Mouse (Mus musculus): ENCODE data around the gene D630003M21Rik. TPM values are rescaled to one million over a fixed set of nuclear protein-coding genes. Genes with fewer than 3 reads are reported as not detected.

The D630003M21Rik gene
- polyA plus RNA-seq, 1 experiment: not detected

GRCm38 (mm10) chr2:158179370-158180111 is 49.5 kb downstream of the D630003M21Rik start:
- Histone ChIP-seq H3K27ac (ENCODE audit: insufficient read depth, low read depth, low read length) (no peak overlapping the region), H3K4me3 (ENCODE audit: insufficient read depth, low read depth, low read length) (no peak overlapping the region), H3K4me1 (ENCODE audit: control insufficient read depth, insufficient read depth, low read length) (peaks cover 29% of the 10 kb centered on the region)
- TF ChIP-seq CTCF (IDR thresholded peaks at IDR 0.05; ENCODE audit: insufficient read depth, low read depth, low read length) (no peak), POLR2A (IDR thresholded peaks at IDR 0.05; ENCODE audit: insufficient read depth, low read depth, low read length) (no peak)
- WGBS: 41% methylated on average over 18 of the region's 18 CpGs

- Histone ChIP-seq H3K4me1 (ENCODE audit: control insufficient read depth, insufficient read depth, low read length) (peaks cover 29% of the 10 kb centered on the region), H3K4me3 (ENCODE audit: insufficient read depth, low read depth, low read length) (no peak overlapping the region), H3K27ac (ENCODE audit: insufficient read depth, low read depth, low read length) (no peak overlapping the region)
- TF ChIP-seq CTCF (IDR thresholded peaks at IDR 0.05; ENCODE audit: insufficient read depth, low read depth, low read length): no peak
- no peak for TF ChIP-seq POLR2A (IDR thresholded peaks at IDR 0.05; ENCODE audit: insufficient read depth, low read depth, low read length)
- 44% methylated on average over 19 of the region's 19 CpGs for WGBS
These were observed 50.2 kb downstream of the D630003M21Rik start for GRCm38 (mm10) chr2:158178696-158179369.

- H3K4me1 ChIP-seq (ENCODE audit: control insufficient read depth, insufficient read depth, low read length): peaks cover 26% of the 10 kb centered on the region
- WGBS: 91% methylated on average over 4 of the region's 4 CpGs
- TF ChIP-seq POLR2A (IDR thresholded peaks at IDR 0.05; ENCODE audit: insufficient read depth, low read depth, low read length): no peak
- no peak for TF ChIP-seq CTCF (IDR thresholded peaks at IDR 0.05; ENCODE audit: insufficient read depth, low read depth, low read length)
- no peak overlapping the region for H3K4me3 ChIP-seq (ENCODE audit: insufficient read depth, low read depth, low read length)
- H3K27ac ChIP-seq (ENCODE audit: insufficient read depth, low read depth, low read length): no peak overlapping the region
These were observed 50.9 kb downstream of the D630003M21Rik start for GRCm38 (mm10) chr2:158178139-158178538.

DNA sequence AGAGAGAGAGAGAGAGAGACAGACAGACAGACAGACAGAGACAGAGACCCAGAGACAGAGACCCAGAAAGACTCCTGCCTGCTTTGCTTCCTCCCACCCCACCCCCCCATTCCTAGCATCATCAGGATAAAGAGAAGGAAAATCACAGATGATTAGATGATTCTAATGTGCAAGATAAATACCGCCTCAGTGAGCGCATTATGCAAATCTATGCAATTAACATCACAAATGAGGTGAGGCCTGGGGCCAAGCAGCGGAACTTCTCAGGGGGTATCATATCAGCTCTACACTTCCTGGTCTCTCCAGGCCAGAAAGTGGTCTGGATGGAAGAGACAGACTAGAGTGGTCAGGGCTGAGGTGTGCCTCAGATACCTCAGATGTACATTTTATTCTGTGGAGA is 51.4 kb downstream of the D630003M21Rik start:
- H3K27ac ChIP-seq (ENCODE audit: insufficient read depth, low read depth, low read length): no peak overlapping the region
- TF ChIP-seq CTCF (IDR thresholded peaks at IDR 0.05; ENCODE audit: insufficient read depth, low read depth, low read length) (no peak), POLR2A (IDR thresholded peaks at IDR 0.05; ENCODE audit: insufficient read depth, low read depth, low read length) (no peak)
- H3K4me1 ChIP-seq (ENCODE audit: control insufficient read depth, insufficient read depth, low read length): peaks cover 26% of the 10 kb centered on the region
- 48% methylated on average over 3 of the region's 3 CpGs for WGBS
- no peak overlapping the region for H3K4me3 ChIP-seq (ENCODE audit: insufficient read depth, low read depth, low read length)

GRCm38 (mm10) chr2:158176763-158177162 is 52.3 kb downstream of the D630003M21Rik start:
- 97% methylated on average over 9 of the region's 9 CpGs for WGBS
- Histone ChIP-seq H3K4me1 (ENCODE audit: control insufficient read depth, insufficient read depth, low read length) (peaks cover 23% of the 10 kb centered on the region), H3K27ac (ENCODE audit: insufficient read depth, low read depth, low read length) (no peak overlapping the region), H3K4me3 (ENCODE audit: insufficient read depth, low read depth, low read length) (no peak overlapping the region)
- no peak for TF ChIP-seq POLR2A (IDR thresholded peaks at IDR 0.05; ENCODE audit: insufficient read depth, low read depth, low read length)
- TF ChIP-seq CTCF (IDR thresholded peaks at IDR 0.05; ENCODE audit: insufficient read depth, low read depth, low read length): no peak

DNA sequence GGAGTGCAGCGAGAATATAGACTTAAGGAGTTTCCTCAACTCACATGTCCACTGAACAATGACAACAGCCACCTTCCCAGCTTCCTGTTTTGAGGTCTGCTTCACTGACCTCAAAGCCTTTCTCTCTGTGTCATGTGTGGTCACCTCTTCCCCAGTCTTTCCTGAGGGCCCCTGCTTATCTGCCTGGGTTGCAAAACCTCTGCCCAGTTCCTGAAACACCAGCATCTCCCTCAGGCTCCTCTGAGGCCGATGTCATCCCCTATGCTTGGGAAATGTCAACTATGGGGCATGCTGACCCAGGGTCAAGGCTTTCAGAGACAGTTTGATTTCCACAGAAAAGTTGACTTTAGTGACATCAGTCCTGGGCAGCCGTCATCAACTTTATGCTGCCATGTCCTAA is 53.6 kb downstream of the D630003M21Rik start:
- Histone ChIP-seq H3K4me3 (ENCODE audit: insufficient read depth, low read depth, low read length) (no peak overlapping the region), H3K4me1 (ENCODE audit: control insufficient read depth, insufficient read depth, low read length) (peaks cover 20% of the 10 kb centered on the region; the same call in 1 of the 2 replicates), H3K27ac (ENCODE audit: insufficient read depth, low read depth, low read length) (no peak overlapping the region)
- TF ChIP-seq CTCF (IDR thresholded peaks at IDR 0.05; ENCODE audit: insufficient read depth, low read depth, low read length) (no peak), POLR2A (IDR thresholded peaks at IDR 0.05; ENCODE audit: insufficient read depth, low read depth, low read length) (no peak)
- 93% methylated on average over 3 of the region's 3 CpGs for WGBS

DNA sequence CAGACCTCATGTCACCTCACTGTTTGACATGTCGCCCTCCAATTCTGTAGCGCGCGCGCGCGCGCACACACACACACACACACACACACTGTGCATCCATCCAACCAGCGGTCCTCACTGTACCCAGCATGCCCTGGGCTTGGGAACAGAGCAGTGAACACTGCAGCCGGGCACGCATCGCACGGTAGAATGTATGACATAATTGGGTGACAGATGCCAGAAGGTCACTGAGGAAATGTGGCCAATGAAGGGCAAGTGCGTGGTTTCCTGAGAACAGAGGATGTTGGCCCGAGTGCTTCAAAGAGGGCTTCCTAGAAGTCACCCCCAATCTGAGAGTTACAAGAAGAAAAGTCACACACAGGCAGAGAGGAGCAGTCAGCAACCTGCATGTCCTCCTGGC is 54.1 kb downstream of the D630003M21Rik start:
- 94% methylated on average over 15 of the region's 15 CpGs for WGBS
- Histone ChIP-seq H3K4me1 (ENCODE audit: control insufficient read depth, insufficient read depth, low read length) (peaks cover 20% of the 10 kb centered on the region; the same call in 1 of the 2 replicates), H3K27ac (ENCODE audit: insufficient read depth, low read depth, low read length) (no peak overlapping the region), H3K4me3 (ENCODE audit: insufficient read depth, low read depth, low read length) (no peak overlapping the region)
- no peak for TF ChIP-seq CTCF (IDR thresholded peaks at IDR 0.05; ENCODE audit: insufficient read depth, low read depth, low read length)
- TF ChIP-seq POLR2A (IDR thresholded peaks at IDR 0.05; ENCODE audit: insufficient read depth, low read depth, low read length): no peak

DNA sequence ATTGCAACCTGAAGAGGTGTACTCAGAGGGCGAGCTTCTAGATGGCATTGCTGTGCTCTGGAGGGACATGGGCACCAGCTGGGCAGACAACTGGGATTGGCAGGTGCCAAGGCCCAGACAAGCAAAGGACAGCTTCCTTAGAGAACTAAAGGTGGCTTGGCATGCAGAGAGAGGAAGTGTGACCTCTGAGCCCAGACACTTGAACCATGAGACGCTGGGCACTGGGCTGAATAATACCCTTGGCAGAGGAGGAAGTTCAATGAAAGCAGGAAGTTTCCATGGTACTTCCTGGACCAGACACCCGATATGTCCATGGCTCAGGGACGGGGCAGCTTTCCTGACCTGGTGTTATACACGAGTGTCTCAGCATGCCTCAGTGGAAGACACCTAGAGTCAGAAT is 54.6 kb downstream of the D630003M21Rik start:
- Histone ChIP-seq H3K4me3 (ENCODE audit: insufficient read depth, low read depth, low read length) (no peak overlapping the region), H3K4me1 (ENCODE audit: control insufficient read depth, insufficient read depth, low read length) (peaks cover 16% of the 10 kb centered on the region; the same call in 1 of the 2 replicates), H3K27ac (ENCODE audit: insufficient read depth, low read depth, low read length) (no peak overlapping the region)
- TF ChIP-seq CTCF (IDR thresholded peaks at IDR 0.05; ENCODE audit: insufficient read depth, low read depth, low read length): no peak
- TF ChIP-seq POLR2A (IDR thresholded peaks at IDR 0.05; ENCODE audit: insufficient read depth, low read depth, low read length): no peak
- WGBS: 89% methylated on average over 5 of the region's 5 CpGs

DNA sequence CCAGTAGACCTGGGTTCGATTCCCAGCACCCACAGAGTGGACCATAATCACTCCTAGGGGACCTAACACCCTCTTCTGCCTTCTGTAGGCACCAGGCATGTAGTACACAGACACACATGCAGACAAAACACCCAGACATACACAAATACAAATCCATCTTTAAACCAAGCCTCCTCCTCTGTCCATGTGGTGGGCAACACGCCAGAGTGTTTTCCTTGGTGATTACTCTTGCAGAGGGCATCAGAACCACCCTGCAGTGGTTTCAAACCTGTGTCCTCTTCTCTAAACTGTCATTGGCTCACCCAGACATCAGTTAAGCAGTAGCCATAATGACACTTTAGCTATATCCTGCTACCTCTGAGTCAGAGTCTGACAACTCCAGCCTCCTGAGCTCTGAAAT is 58.6 kb downstream of the D630003M21Rik start:
- Histone ChIP-seq H3K27ac (ENCODE audit: insufficient read depth, low read depth, low read length) (no peak overlapping the region), H3K4me3 (ENCODE audit: insufficient read depth, low read depth, low read length) (no peak overlapping the region), H3K4me1 (ENCODE audit: control insufficient read depth, insufficient read depth, low read length) (no peaks in the 10 kb centered on the region; the same call in 1 of the 2 replicates)
- WGBS: 92% methylated on average over 2 of the region's 2 CpGs
- TF ChIP-seq POLR2A (IDR thresholded peaks at IDR 0.05; ENCODE audit: insufficient read depth, low read depth, low read length) (no peak), CTCF (IDR thresholded peaks at IDR 0.05; ENCODE audit: insufficient read depth, low read depth, low read length) (no peak)

Data from olfactory bulb, adult 2 months (tissue).